Mouse (Mus musculus) large intestine, adult 2 months (tissue): ENCODE measurements around the gene Rin2. TPM values are rescaled to one million over a fixed set of nuclear protein-coding genes. Genes with fewer than 3 reads are reported as not detected.

ENCODE experiments used
- DNase-seq: peaks from one replicate; pipeline ENCODE4 v3.0.0-alpha.2; 2012; ENCODE audit warnings: low read depth, low spot score
- WGBS: fragments of 180-500 bp; shearing (Covaris S2); methylation state at CpG from one replicate; pipeline ENCODE4 v1.1.7; 2018; 5-methylcytosine and 5-hydroxymethylcytosine counted together
- polyA plus RNA-seq: library from polyadenylated mRNA; depleted of rRNA; stranded (reverse); fragments of >200 nt; gene quantifications from 2 replicates; pipeline ENCODE4 v1.2.3, GENCODE M21; 2012

Gene Rin2
- polyA plus RNA-seq, 1 experiment, result 7.5 TPM

DNA sequence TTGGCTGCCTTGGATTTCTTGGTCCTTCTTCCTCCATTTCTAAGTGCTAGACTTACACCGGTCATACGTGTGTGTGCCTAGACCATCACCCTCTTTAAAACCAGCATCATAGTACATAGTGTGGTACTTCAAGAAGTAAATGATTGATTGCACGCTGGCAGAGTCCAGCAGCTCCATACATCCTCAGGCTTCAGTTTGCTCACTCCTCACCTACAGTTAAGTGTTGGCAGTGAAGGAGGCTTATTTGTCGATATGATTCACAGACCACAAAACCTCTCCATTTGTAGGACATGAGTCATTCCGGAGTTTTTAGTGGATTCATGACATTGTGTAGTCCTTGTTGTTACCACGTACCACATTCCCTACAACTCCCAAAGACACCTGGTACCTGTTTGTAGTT is 168.3 kb downstream of the Rin2 start:
- DNase-seq, result no peak
- WGBS, result 36% methylated on average over 6 of the region's 6 CpGs

DNA sequence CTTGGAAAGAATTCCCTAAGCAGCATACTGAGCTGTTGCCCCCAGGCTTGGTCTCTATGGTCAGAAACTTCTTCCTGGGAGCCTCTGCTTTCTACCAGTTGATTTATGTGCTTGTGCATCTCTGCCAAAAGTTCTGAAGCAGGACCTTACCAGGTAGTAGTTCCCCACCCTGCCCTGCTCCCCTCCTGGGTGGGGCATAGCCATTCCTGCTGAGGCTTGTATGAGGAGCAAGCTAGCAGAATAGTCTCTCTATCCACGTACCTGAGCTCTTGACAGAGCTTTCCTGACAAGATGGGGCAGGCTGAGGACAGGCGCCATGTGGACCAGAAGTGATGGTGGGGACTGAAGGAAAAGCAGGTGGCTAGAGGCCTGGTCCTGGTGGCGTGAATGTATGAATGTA is 171.6 kb downstream of the Rin2 start:
- no peak for DNase-seq
- 87% methylated on average over 3 of the region's 3 CpGs for WGBS

DNA sequence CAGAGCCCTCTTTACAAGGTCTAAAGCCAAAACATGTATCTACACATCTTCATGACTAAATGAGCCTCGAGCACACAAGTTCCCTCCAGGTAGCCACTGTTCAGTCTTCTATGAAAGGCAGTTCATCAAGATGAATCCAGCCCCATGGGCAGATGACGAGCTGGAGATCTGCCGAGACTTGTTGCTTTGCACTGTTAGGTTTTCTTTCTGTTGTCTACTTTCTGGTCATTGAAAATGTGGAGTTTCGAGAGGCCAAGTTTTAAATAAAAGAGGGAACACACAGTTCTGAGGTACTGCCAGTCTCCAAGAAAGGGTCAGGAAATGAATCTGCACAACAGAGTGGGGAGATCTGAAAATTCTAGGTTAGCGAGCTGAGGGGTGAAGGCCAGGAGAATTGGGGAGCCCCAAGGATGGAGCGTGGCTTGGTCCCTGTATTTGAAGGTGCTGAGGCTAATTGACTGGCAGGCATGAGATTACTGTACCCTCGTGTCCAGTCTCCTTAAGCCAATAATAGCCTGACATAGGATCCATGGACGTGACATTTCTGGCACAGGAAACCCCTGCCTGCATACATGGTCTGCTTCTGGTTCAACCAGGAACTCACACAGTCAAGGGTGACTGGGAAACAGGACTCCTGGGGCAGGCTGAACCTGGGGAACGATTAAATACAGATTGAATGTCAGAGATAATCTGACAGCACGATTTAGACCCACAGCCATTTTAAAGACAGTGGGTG is 174.3 kb downstream of the Rin2 start:
- WGBS, result 82% methylated on average over 10 of the region's 10 CpGs
- DNase-seq, result no peak

DNA sequence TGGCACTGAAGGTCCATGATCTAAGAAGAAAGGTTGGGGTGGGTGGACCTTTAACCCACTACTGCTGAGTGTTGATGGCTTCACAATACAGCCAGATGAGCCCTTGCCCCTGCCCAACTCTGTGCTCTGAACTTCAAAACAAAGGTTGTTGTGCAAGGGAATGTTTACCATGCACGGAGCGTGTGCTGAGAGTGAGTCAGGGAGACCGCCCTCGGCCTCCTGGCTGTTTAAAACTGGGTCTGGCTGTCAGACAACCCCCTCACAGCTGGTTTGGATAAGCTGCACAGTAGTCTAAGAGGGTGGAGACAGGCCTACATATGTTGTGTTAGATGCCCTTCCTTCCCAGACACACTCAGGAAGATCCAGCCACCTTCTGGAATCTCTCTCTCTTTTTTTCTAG is 175.8 kb downstream of the Rin2 start:
- WGBS, result 69% methylated on average over 4 of the region's 4 CpGs

DNA sequence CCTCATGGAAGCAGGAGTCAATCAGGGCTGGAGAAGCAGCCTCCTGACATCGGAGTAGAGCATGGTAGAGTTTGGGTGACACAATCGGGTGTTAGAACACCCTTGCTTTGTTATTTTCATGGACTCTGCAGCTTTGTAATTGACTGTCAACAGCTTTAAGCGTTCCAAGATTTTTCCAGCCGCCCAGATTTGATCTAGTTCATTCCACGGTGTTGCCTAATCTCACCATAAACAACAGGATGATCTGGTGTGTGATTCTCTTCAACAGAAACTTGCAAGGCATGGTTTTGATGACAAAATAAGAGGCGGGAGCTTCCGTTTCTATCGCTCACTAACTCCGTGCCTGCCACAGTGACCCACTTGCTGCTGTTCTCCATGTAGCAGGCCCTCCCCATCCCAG is 180.8 kb downstream of the Rin2 start:
- 70% methylated on average over 9 of the region's 9 CpGs for WGBS
- DNase-seq, result no peak

More for the DNA sequence above, 175.8 kb downstream of the Rin2 start:
- no peak for DNase-seq

DNA sequence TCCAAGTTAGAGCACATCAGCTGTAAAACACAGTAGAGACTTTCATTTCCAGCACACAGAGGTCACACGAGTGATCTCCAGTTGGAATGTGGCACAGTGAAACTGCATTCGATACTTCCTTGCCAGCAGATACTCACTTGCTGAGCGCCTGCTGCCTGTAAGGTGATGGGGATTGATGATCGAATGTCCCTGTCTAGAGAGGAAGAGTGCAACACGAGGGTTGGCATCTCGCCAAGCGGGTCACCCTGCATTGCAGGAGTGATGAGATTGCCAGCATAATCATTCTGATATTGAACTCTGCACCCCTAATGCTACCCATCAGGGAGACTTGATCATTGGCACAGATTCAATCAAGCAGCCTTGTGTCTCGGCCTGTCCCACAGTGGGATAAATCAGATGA is 182.8 kb downstream of the Rin2 start:
- WGBS, result 36% methylated on average over 8 of the region's 8 CpGs
- DNase-seq, result no peak

DNA sequence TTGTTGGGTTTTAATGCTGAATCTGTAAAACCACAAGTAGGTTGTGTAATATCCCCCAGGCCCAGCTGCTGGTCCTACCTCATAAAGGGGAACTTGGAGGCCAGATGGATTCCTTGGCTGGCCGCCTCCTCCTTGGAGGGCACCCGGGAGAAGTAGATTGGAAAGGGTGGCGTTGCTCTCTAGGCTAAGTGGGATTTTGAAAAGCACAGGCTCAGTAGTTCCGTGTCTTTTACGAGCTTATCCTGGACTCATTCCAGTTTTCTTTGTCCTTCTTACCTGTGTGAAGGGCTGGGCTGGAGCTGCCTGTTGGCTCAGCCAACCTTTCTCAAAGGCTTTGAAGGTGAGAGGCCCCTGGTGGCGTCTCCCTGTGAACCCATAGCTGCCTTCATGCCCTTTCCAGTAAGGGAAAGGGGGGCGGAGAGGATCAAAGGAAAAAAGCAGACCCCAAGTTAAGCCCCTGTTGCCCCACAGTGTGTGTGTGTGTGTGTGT is 184.5 kb downstream of the Rin2 start:
- DNase-seq, result peak; percentile 93
- WGBS, result 9% methylated on average over 7 of the region's 7 CpGs

DNA sequence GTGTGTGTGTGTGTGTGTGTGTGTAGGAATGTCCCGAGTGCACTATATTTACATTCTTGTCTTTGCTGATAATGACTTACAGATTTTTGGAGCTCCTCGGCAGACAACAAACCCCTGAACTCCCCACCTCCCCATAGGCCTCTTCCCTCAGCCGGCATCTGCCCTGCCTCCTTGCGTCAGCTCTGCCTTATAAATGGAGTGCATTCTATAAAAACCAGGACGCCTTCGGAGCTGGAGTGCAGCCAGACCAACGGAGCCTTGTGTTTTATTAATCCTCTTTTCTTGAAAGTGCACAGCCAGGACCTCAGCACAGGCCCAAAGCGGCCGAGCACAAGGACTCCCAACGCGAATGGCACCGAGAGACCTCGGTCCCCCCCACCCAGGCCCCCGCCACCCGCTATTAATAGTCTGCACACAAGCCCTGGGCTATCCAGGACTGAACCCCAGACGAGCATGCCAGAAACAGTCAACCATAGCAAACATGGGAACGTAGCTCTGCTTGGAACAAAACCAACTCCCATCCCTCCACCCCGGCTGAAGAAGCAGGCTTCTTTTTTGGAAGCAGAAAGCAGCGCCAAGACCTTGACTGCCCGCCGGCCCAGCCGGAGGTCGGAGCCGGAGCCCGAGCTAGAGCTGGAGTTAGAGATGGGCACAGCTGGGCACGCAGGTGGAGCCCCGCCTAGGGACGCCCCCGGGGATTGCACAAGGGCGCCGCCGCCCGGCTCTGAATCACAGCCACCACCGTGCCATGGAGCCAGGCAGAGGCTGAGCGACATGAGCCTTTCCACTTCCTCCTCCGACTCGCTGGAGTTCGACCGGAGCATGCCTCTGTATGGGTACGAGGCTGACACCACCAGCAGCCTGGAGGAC is 185.2 kb downstream of the Rin2 start:
- DNase-seq, result no peak
- WGBS, result 6% methylated on average over 40 of the region's 40 CpGs

DNA sequence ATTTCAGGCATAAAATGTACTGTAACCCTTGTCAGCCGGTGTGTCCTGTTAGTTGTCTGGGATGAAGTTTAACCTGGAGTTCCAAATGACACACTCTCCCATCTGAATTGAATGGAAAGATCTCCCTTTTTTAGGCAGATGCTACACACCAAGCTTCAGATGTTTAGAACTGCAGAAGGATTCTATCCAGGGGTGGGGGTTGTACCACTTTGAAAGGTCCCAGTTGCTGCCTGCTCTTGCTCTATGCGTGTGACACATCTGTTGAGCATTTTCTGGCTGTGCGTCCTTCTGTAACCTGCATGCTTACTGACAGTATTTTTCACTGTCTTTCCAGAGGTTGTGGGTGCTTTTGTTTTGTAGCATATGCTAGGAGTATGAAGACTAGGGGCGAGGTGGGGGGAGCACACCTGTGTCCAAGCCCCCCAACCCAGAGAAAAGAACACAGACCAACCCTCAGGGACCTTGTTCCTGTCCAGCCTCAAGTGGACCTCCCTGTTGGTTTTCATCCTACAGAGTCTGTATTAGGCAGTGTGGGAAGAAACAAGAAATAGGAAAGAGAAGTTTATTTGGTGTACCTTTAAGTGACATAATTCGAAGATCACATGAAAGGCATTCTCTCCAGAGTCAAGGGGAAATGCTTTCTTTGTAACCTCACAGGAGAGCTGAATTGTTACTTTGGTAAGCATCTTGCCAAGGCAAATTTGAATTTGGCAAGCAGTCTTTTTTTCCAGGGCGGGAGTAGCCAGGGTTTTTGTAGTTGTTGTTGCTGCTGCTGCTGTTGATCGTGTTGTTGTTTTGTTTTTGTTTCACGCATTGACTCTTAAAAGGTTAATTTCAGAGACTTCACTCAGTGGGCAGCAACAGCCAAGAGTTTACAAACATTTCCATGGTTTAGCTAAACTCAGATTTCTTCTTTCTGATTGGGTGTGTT is 186.4 kb downstream of the Rin2 start:
- DNase-seq, result no peak
- 7% methylated on average over 8 of the region's 8 CpGs for whole genome bisulfite sequencing

DNA sequence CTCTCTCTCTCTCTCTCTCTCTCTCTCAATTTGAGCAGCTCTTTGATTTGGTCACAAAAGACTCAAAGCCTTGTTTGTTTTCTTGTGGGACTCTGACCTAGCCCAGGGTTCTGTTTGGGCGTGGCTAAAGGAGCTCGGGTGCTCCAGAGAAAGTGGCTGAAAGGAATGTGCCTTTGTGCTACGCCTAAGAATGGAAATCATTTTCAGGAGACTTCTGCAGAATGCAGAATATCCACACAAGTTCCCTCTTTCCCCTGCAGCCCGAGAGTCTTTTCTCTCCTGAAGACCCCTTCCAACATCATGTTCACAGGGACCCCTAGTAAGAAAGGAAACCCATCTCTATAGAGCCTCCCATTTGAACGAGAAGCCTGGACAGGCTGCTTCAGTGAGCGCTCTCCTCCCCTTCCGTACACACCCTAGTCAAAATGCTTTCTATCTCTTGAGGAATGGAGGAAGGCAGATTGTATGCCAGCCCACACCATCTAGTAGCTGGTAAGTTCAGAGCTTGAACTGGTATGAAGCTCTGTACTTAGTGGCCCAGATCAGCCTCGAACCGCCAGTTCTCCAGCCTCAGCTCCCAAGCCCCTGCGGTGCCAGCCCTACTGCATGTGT is 187.3 kb downstream of the Rin2 start:
- DNase-seq, result no peak
- 7% methylated on average over 10 of the region's 10 CpGs for WGBS

DNA sequence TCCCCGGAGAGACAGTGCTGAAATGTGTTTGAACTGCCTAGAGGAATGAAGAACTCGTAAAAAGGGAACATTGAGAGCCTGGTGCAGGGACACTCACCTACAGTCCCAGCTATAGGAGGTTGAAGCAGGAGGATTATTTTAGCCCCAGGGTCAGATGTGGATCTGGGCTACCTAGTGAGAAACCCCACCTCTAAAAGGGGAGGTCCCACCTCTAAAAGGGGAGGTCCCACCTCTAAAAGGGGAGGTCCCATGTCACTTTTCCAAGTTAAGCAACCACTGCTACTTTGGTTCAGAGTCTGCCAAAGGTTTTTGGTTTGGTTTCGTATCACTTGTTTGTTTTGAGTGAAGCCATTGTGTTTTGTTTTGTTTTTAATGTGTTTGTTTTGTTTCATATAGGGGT is 190.3 kb downstream of the Rin2 start:
- 67% methylated on average over 3 of the region's 3 CpGs for WGBS
- no peak for DNase-seq

DNA sequence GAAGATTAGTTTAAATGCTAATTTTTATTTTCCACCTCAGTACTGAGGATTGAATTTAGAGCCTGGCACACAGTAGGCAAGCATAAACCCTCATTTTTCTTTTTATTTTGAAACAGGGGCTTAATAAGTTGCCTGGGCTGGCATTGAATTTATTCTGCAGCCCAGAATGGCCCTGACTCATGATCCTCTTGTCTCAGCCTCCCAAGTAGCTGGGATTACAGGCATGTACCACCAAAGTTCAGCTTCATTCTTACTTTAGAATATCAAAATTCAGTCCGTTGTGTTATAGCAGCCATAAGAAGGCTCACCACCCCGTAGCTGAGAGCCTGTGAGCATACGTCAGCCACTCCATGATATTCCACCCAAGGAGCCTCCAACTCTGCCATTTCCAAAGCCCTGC is 191.2 kb downstream of the Rin2 start:
- WGBS, result 94% methylated on average over 3 of the region's 3 CpGs
- DNase-seq, result no peak

DNA sequence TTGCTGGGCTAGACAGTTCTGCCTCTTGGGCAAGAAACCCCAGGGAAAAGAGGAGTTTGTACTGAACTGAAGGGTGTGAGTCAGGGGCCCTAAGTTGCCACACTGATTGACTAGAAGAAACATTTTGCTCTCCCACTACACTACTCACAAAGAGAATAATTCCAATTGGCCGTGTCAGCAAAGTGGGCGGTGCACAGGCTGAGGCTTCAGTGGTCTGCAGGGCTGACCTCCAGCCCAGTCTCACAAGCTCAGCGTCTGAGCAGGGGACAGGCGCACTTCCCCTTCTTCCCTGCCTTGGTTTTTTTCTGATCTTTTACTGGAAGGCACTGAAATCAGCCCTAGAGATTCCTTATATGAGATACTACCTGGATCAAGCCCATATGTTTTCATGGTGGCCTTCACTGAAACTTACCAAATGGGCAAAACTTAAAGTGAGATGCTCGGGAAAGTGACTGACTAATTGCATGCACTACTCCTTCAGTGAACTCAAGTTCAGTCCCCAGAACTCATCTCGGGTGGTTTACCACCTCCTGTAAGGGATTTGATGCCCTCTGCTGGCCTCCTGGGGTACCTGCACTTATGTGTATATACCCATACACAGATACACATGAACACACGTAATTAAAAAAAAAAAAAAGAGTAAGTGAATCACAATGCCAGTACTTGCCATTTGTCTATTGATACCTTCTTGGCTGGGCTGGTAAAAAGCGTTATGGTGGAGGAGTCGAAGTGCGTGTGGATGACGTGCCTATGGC is 191.9 kb downstream of the Rin2 start:
- 92% methylated on average over 11 of the region's 11 CpGs for WGBS
- no peak for DNase-seq

DNA sequence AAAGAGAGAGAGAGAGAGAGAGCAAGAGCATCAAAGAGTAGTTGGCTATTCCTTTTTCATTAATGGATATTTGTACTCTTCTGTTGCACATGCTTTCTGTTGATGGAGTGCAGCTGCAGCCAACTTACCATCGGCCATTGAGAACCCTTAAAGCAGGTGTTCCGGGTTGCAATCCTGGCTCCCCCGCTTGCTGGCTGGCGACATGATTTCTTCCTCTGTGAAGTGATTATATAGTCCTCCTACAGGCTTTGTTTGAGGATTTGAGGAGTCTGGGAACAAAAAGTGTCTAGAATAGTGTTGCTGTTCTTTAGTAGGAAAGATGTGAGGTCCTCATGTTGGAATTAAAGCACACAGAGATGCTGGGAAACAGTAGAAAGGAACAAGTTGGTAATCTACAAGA is 196.3 kb downstream of the Rin2 start:
- WGBS, result 34% methylated on average over 4 of the region's 4 CpGs
- no peak for DNase-seq

DNA sequence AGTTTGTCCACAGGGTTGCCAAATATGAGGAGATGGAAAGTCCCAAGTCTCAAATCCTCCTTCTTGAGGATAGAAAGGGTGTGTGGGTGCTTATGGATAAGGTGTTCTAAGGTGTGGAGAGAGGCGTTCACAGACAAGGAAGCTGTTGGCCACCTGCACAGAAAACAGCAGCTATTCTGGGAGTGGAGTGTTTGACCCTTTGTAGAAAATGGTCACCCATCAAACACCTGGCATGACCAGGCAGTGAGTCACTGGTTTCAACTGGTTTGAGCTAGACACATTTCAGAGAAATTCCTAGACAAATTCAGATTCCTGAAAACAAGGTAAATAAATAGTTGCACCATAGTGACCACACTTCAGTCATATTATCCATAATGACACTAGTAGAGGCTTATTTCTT is 197.1 kb downstream of the Rin2 start:
- 31% methylated on average over 1 of the region's 1 CpGs for WGBS
- DNase-seq, result no peak

DNA sequence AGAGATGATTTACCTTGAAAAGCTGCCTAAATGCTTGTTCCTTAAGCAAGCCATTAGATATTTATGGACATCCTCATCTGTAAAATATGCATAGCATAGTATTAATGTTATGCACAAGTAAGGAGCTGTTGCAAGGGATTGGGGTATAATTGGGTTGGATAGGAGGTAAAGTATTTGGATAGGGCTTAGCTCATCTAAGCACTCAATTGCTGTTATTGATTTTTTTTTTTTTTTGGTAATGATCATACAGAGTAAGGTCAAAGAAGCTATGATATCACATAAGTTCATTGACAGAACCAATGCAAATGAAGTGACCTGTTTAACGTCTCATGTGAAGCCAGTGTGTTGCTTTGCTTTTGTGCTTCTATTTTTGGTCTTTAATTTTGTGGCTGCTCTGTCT is 198.9 kb downstream of the Rin2 start:
- 64% methylated on average over 1 of the region's 1 CpGs for WGBS
- no peak for DNase-seq

DNA sequence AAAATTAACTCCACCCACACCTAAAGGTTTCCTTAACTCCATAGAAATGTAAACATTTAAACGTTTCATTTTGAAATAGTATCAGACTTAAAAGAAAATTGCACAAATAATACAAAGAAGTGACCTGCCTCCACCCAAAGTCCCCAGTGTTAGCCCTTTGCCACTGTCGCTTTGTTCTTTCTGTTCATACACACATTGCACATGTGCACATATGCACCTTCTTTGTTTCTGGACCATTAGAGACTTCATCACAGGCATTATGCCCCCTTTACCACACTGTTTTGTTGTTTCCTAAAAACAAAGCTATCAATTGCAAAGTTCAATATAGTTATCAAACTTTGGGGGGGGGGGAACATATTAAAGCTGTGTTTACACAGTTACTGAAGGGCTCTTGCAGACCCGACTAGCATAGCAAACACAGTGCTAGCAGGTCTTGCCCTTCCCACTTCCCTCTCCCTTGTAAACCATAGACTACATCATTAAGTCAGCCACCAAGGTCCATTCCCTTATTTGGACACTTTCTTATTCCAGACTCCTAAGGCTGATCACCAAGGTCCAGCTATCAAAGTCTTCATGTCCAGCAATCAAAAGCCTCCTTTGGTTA is 200.0 kb downstream of the Rin2 start:
- DNase-seq, result no peak
- WGBS, result 42% methylated on average over 3 of the region's 3 CpGs

DNA sequence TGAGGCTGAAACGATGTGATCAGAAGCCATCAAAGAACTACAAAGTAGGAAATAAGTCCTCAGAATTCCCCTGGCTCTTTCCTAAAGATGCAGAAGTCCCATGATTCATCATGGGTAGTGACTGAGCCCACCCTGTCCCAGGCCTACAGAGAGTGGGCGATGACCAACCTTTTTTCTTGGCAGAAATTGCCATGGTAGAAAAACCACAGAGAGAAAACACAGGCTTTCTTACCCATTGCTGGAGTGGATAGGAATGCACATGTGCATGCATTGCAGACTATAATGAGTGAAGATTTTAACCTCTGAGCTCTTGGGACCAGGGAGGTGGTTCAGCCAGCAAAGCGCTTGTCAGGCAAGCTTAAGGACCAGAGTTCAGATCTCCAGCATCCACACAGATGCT is 202.2 kb downstream of the Rin2 start:
- WGBS, result 88% methylated on average over 3 of the region's 3 CpGs
- DNase-seq, result no peak
